Mouse (Mus musculus) heart, adult 9 months (tissue): ENCODE measurements around the gene Slk.
A peak's percentile ranks its signal among the peaks of the same experiment; 100 is the strongest.
"Not testable (repeated sequence)": the region's sequence is repeated elsewhere in the genome, so short reads cannot be mapped to it uniquely, and the experiment has no call there.

ENCODE experiments used
- DNase-seq, 2 experiments: peaks; one replicate each; pipeline ENCODE4 v3.0.0; 2022; ENCODE audit warnings: low spot score in 2 of 2

Gene Slk

GRCm38 (mm10) chr19:47570042-47570441, 9.4 kb upstream of the Slk start:
- no peak for DNase-seq

- not testable (repeated sequence) for DNase-seq
Measured at GRCm38 (mm10) chr19:47571981-47572380, 7.5 kb upstream of the Slk start.

GRCm38 (mm10) chr19:47573718-47574117, 5.8 kb upstream of the Slk start:
- DNase-seq = no peak

- DNase-seq = peak; percentile 9 to 16
Measured at GRCm38 (mm10) chr19:47578581-47579224, 775 bp upstream of the Slk start.

GRCm38 (mm10) chr19:47579788-47580631, 532 bp downstream of the Slk start:
- peak; percentile 33 to 40 for DNase-seq

GRCm38 (mm10) chr19:47585772-47586171, 6.3 kb downstream of the Slk start:
- DNase-seq = no peak

- DNase-seq = no peak
Measured at GRCm38 (mm10) chr19:47587009-47587408, 7.5 kb downstream of the Slk start.

GRCm38 (mm10) chr19:47608513-47608912, 29.0 kb downstream of the Slk start:
- DNase-seq = no peak

- no peak for DNase-seq
Measured at GRCm38 (mm10) chr19:47613442-47613841, 34.0 kb downstream of the Slk start.

GRCm38 (mm10) chr19:47621478-47621877, 42.0 kb downstream of the Slk start:
- no peak for DNase-seq

- DNase-seq = no peak
Measured at GRCm38 (mm10) chr19:47624940-47625711, 45.6 kb downstream of the Slk start.

GRCm38 (mm10) chr19:47627450-47627849, 48.0 kb downstream of the Slk start:
- no peak for DNase-seq

- DNase-seq = peak in 1 of 2 experiments; percentile 17
Measured at GRCm38 (mm10) chr19:47629068-47629467, 49.6 kb downstream of the Slk start.

- no peak for DNase-seq
Measured at GRCm38 (mm10) chr19:47630381-47630780, 50.9 kb downstream of the Slk start.

GRCm38 (mm10) chr19:47631799-47632198, 52.3 kb downstream of the Slk start:
- DNase-seq = no peak

GRCm38 (mm10) chr19:47635380-47635779, 55.9 kb downstream of the Slk start:
- DNase-seq = no peak

- no peak for DNase-seq
Measured at GRCm38 (mm10) chr19:47643910-47644309, 64.4 kb downstream of the Slk start.

GRCm38 (mm10) chr19:47645583-47645982, 66.1 kb downstream of the Slk start:
- DNase-seq = peak; percentile 27 to 31

- no peak for DNase-seq
Measured at GRCm38 (mm10) chr19:47646508-47647120, 67.1 kb downstream of the Slk start.

GRCm38 (mm10) chr19:47649071-47649470, 69.6 kb downstream of the Slk start:
- DNase-seq = no peak

- DNase-seq = no peak
Measured at GRCm38 (mm10) chr19:47650366-47651159, 71.1 kb downstream of the Slk start.
